Mouse (Mus musculus) neutrophil, adult 59 days (primary cell): ENCODE data around the gene Fcho1. TPM values are rescaled to one million over a fixed set of nuclear protein-coding genes. Genes with fewer than 3 reads are reported as not detected.

Experiments used
- total RNA-seq, 2 experiments: library from RNA; stranded (reverse); gene quantifications; 1 replicate in 1 of 2; 2 replicates in 1 of 2; pipeline ENCODE4 v1.2.4; 2023

Fcho1 gene
- total RNA-seq: 10 to 100 TPM; 41.8 to 52.1 TPM

GRCm38 (mm10) chr8:71725122-71725924 lies at the start of gene Fcho1:
Fcho1 (minus strand) TSS chr8:71725716.

GRCm38 (mm10) chr8:71701414-71702086 lies 24.0 kb downstream of the Fcho1 start, which contains the start of gene B3gnt3:
B3gnt3 (minus strand) TSS chr8:71701789.

DNA sequence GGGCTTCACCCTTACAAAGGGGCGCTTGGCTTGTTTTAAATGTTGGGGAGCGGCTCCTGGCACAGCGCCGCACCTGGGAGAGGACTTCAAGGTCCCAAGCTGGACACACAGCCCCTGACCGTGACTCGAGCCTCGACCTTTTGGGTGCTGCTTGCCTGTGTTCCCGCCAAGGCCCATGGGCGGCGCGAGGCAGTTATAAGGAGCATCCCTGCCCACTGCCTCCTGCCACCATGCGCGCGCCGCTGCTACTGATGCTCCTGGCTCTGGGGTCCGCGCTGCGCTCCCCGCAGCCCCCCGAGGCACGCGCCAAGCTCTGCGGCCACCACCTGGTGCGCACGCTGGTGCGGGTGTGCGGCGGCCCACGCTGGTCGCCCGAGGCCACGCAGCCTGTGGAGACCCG lies 36.5 kb downstream of the Fcho1 start, which contains the start of gene Insl3:
Gene Insl3, plus strand, starts transcription at position 187 of the 400 bp plus-strand sequence.

GRCm38 (mm10) chr8:71676020-71676741 lies 49.3 kb downstream of the Fcho1 start, which contains the start of gene Jak3:
Jak3 (plus strand) TSS chr8:71676296.

GRCm38 (mm10) chr8:71671549-71671965 lies 54.0 kb downstream of the Fcho1 start, which contains the start of gene Unc13a:
Unc13a (minus strand) TSS chr8:71671757.

Other genes starting within 250 kb of the Fcho1 start
- 1 to 10 TPM; 3.7 to 5.7 TPM for gene Ano8, start 239.8 kb downstream of the Fcho1 start, total RNA-seq
- gene Gtpbp3, start 237.6 kb downstream of the Fcho1 start, total RNA-seq: 10 to 100 TPM; 10.3 to 11.8 TPM
- gene Plvap, start 214.0 kb downstream of the Fcho1 start, total RNA-seq: 1 to 10 TPM in 1 of 2 experiments, under 1 TPM in 1; 0.68 to 1.6 TPM
- gene Ccdc194, start 200.0 kb downstream of the Fcho1 start, total RNA-seq: not detected
- 10 to 100 TPM; 17.2 to 21.1 TPM for gene Bst2, start 188.3 kb downstream of the Fcho1 start, total RNA-seq
- 10 to 100 TPM; 24.6 to 35.1 TPM for gene Mvb12a, start 182.8 kb downstream of the Fcho1 start, total RNA-seq
- under 1 TPM in 1 of 2 experiments, not detected in 1; 0.31 TPM for gene Tmem221, start 166.8 kb downstream of the Fcho1 start, total RNA-seq
- gene Nxnl1, start 159.1 kb downstream of the Fcho1 start, total RNA-seq: not detected
- 1 to 10 TPM; 1.5 to 1.7 TPM for gene Slc27a1, start 156.8 kb downstream of the Fcho1 start, total RNA-seq
- 10 to 100 TPM; 92.3 to 98.2 TPM for gene Pgls, start 133.5 kb downstream of the Fcho1 start, total RNA-seq
- gene Fam129c, start 128.1 kb downstream of the Fcho1 start, total RNA-seq: 10 to 100 TPM in 1 of 2 experiments, 1 to 10 TPM in 1; 5.1 to 14.5 TPM
- 10 to 100 TPM; 43.3 to 52.2 TPM for gene Colgalt1, start 114.7 kb downstream of the Fcho1 start, total RNA-seq
- gene Unc13a, start 54.0 kb downstream of the Fcho1 start, total RNA-seq: under 1 TPM; 0.11 to 0.26 TPM
- gene Jak3, start 49.4 kb downstream of the Fcho1 start, total RNA-seq: 10 to 100 TPM; 14.9 to 15.9 TPM
- 1 to 10 TPM; 5.7 to 8.3 TPM for gene Insl3, start 36.5 kb downstream of the Fcho1 start, total RNA-seq
- under 1 TPM in 1 of 2 experiments, not detected in 1; 0.16 TPM for gene B3gnt3, start 23.9 kb downstream of the Fcho1 start, total RNA-seq
- gene Zfp709, start 156.3 kb upstream of the Fcho1 start, total RNA-seq: 1 to 10 TPM; 2.7 to 5.1 TPM
- 1 to 10 TPM; 1.1 to 4.2 TPM for gene Zfp882, start 182.9 kb upstream of the Fcho1 start, total RNA-seq
- 1 to 10 TPM; 7.0 TPM for gene Zfp617, start 182.9 kb upstream of the Fcho1 start, total RNA-seq
- gene Zfp961, start 225.3 kb upstream of the Fcho1 start, total RNA-seq: 1 to 10 TPM; 7.5 to 9.4 TPM